Mouse (Mus musculus): Measurements from ENCODE around the gene Gabpb2.

The Gabpb2 gene

GRCm38 (mm10) chr3:95186888-95187287 lies 30.8 kb downstream of the Gabpb2 start:
- no peak for DNase-seq

- DNase-seq: no peak
Measured at GRCm38 (mm10) chr3:95186100-95186499, 31.6 kb downstream of the Gabpb2 start.

GRCm38 (mm10) chr3:95184796-95185577 lies 32.7 kb downstream of the Gabpb2 start:
- peak; percentile 12 for DNase-seq

- DNase-seq: no peak
Measured at GRCm38 (mm10) chr3:95181841-95182240, 35.9 kb downstream of the Gabpb2 start.

GRCm38 (mm10) chr3:95179890-95180289 lies 37.8 kb downstream of the Gabpb2 start:
- no peak for DNase-seq

- no peak for DNase-seq
Measured at GRCm38 (mm10) chr3:95178948-95179347, 38.8 kb downstream of the Gabpb2 start.

- no peak for DNase-seq
Measured at GRCm38 (mm10) chr3:95177583-95177982, 40.1 kb downstream of the Gabpb2 start.

GRCm38 (mm10) chr3:95176500-95176899 lies 41.2 kb downstream of the Gabpb2 start:
- DNase-seq: no peak

- DNase-seq: peak; percentile 89
Measured at GRCm38 (mm10) chr3:95174011-95174592, 43.6 kb downstream of the Gabpb2 start.

- no peak for DNase-seq
Measured at GRCm38 (mm10) chr3:95173256-95173949, 44.3 kb downstream of the Gabpb2 start.

- no peak for DNase-seq
Measured at GRCm38 (mm10) chr3:95172526-95173255, 45.0 kb downstream of the Gabpb2 start.

GRCm38 (mm10) chr3:95171105-95171504 lies 46.6 kb downstream of the Gabpb2 start:
- no peak for DNase-seq

GRCm38 (mm10) chr3:95169996-95170395 lies 47.7 kb downstream of the Gabpb2 start:
- DNase-seq: no peak

GRCm38 (mm10) chr3:95164840-95165239 lies 52.9 kb downstream of the Gabpb2 start:
- no peak for DNase-seq

GRCm38 (mm10) chr3:95164256-95164550 lies 53.5 kb downstream of the Gabpb2 start:
- DNase-seq: no peak

GRCm38 (mm10) chr3:95163419-95164255 lies 54.1 kb downstream of the Gabpb2 start:
- DNase-seq: no peak

GRCm38 (mm10) chr3:95162345-95162628 lies 55.4 kb downstream of the Gabpb2 start:
- no peak for DNase-seq

- no peak for DNase-seq
Measured at GRCm38 (mm10) chr3:95161618-95162344, 55.9 kb downstream of the Gabpb2 start.

- peak; percentile 10 for DNase-seq
Measured at GRCm38 (mm10) chr3:95161041-95161551, 56.6 kb downstream of the Gabpb2 start.

GRCm38 (mm10) chr3:95159987-95160963 lies 57.4 kb downstream of the Gabpb2 start, which contains the start of gene Sema6c:
TSS of gene Sema6c (plus strand) at chr3:95160457.
- peak; percentile 86 for DNase-seq
